Mouse (Mus musculus): ENCODE results near the gene Foxo4. TPM values are rescaled to one million over a fixed set of nuclear protein-coding genes. Genes with fewer than 3 reads are reported as not detected.

Foxo4 gene
- total RNA-seq (2015), result 5.8 and 6.0 TPM in 2 replicates
- total RNA-seq (2017), result 16.3 and 17.1 TPM in 2 replicates

- ATAC-seq (replicated peaks; ENCODE audit: poor library complexity), result peak; percentile 87
These were observed at the start of gene Foxo4 for GRCm38 (mm10) chrX:101253952-101254729. Gene Foxo4 (plus strand): TSS chrX:101254528.

- ATAC-seq (replicated peaks; ENCODE audit: poor library complexity), result peak; percentile 99
These were observed 32.2 kb upstream of the Foxo4 start, which contains the start of gene Snx12 for GRCm38 (mm10) chrX:101221834-101222795. Gene Snx12 (minus strand): TSS chrX:101222563.

- ATAC-seq (replicated peaks; ENCODE audit: poor library complexity), result no peak
These were observed 31.5 kb upstream of the Foxo4 start for GRCm38 (mm10) chrX:101222796-101223162.

GRCm38 (mm10) chrX:101245011-101245410 is 9.3 kb upstream of the Foxo4 start:
- no peak for ATAC-seq (replicated peaks; ENCODE audit: poor library complexity)

- peak; percentile 19 for ATAC-seq (replicated peaks; ENCODE audit: poor library complexity)
These were observed 412 bp downstream of the Foxo4 start for GRCm38 (mm10) chrX:101254740-101255139.

GRCm38 (mm10) chrX:101256603-101257002 is 2.3 kb downstream of the Foxo4 start:
- ATAC-seq (replicated peaks; ENCODE audit: poor library complexity), result no peak

- ATAC-seq (replicated peaks; ENCODE audit: poor library complexity), result peak; percentile 54
These were observed 6.4 kb downstream of the Foxo4 start for GRCm38 (mm10) chrX:101260441-101261325.

- no peak for ATAC-seq (replicated peaks; ENCODE audit: poor library complexity)
These were observed 9.6 kb downstream of the Foxo4 start, which contains the start of gene Gm614 for GRCm38 (mm10) chrX:101263892-101264291. Gene Gm614 (minus strand): TSS chrX:101263992.

GRCm38 (mm10) chrX:101266631-101267030 is 12.3 kb downstream of the Foxo4 start:
- no peak for ATAC-seq (replicated peaks; ENCODE audit: poor library complexity)

GRCm38 (mm10) chrX:101268025-101268754 is 13.9 kb downstream of the Foxo4 start, which contains the start of gene Il2rg:
Gene Il2rg (minus strand): TSS chrX:101268255.
- peak; percentile 79 for ATAC-seq (replicated peaks; ENCODE audit: poor library complexity)

GRCm38 (mm10) chrX:101268755-101269124 is 14.4 kb downstream of the Foxo4 start, which contains the start of gene Gm20489:
Gene Gm20489 (minus strand): TSS chrX:101269023.
- peak; percentile 44; the same call in 1 of the 2 replicates for ATAC-seq (replicated peaks; ENCODE audit: poor library complexity)

- ATAC-seq (replicated peaks; ENCODE audit: poor library complexity), result no peak
These were observed 19.1 kb downstream of the Foxo4 start for GRCm38 (mm10) chrX:101273410-101273809.

- ATAC-seq (replicated peaks; ENCODE audit: poor library complexity), result peak; percentile 99
These were observed 19.8 kb downstream of the Foxo4 start, which contains the start of gene Med12 for GRCm38 (mm10) chrX:101273875-101274738. Gene Med12 (plus strand): TSS chrX:101274030.

GRCm38 (mm10) chrX:101282813-101283212 is 28.5 kb downstream of the Foxo4 start:
- no peak for ATAC-seq (replicated peaks; ENCODE audit: poor library complexity)

- ATAC-seq (replicated peaks; ENCODE audit: poor library complexity), result peak; percentile 70
These were observed 31.2 kb downstream of the Foxo4 start for GRCm38 (mm10) chrX:101285534-101285933.

- ATAC-seq (replicated peaks; ENCODE audit: poor library complexity), result no peak
These were observed 31.8 kb downstream of the Foxo4 start for GRCm38 (mm10) chrX:101285953-101286670.

GRCm38 (mm10) chrX:101287543-101287942 is 33.2 kb downstream of the Foxo4 start:
- peak; percentile 92 for ATAC-seq (replicated peaks; ENCODE audit: poor library complexity)

- no peak for ATAC-seq (replicated peaks; ENCODE audit: poor library complexity)
These were observed 34.1 kb downstream of the Foxo4 start for GRCm38 (mm10) chrX:101288432-101288831.

All from megakaryocyte progenitor cell, adult 5-6 weeks (primary cell).